Mouse (Mus musculus) layer of hippocampus, adult 2 months (tissue): ENCODE measurements around the gene Slc22a13. TPM values are rescaled to one million over a fixed set of nuclear protein-coding genes. Genes with fewer than 3 reads are reported as not detected.
A peak's percentile ranks its signal among the peaks of the same experiment; 100 is the strongest.
"Not testable (repeated sequence)": the region's sequence is repeated elsewhere in the genome, so short reads cannot be mapped to it uniquely, and the experiment has no call there.

Experiments
- DNase-seq, 2 experiments: peaks; one replicate each; pipeline ENCODE4 v3.0.0; 2022; ENCODE audit warnings: low spot score in 2 of 2
- H3K27ac ChIP-seq: fragments of 200-600 bp; 2 replicates; pipeline ENCODE4 v1.8.1; 2022
- H3K4me3 ChIP-seq: fragments of 200-600 bp; 2 replicates; pipeline ENCODE4 v1.8.1; 2022; ENCODE audit warnings: mild to moderate bottlenecking
- CTCF ChIP-seq: fragments of 200-600 bp; conservative IDR thresholded peaks from 2 replicates; pipeline ENCODE4 v1.8.1; 2022; ENCODE audit warnings: antibody characterized with exemption, mild to moderate bottlenecking, moderate library complexity
- total RNA-seq, 2 experiments: library from RNA; stranded (reverse); gene quantifications; 2 replicates each; pipeline ENCODE4 v1.2.3; 2021

The Slc22a13 gene
- total RNA-seq, 2 experiments from 2014 or later, result not detected

- no peak for DNase-seq
- no peak for TF ChIP-seq CTCF
- no peak overlapping the region for H3K4me3 ChIP-seq
- H3K27ac ChIP-seq, result no peak overlapping the region
Observed at GRCm38 (mm10) chr9:119220249-119220648, 11.4 kb upstream of the Slc22a13 start.

- no peak for TF ChIP-seq CTCF
Observed at GRCm38 (mm10) chr9:119219667-119220066, 10.8 kb upstream of the Slc22a13 start.

GRCm38 (mm10) chr9:119215341-119215740, 6.4 kb upstream of the Slc22a13 start:
- not testable (repeated sequence) for DNase-seq, H3K27ac ChIP-seq, H3K4me3 ChIP-seq

More at GRCm38 (mm10) chr9:119219667-119220066, 10.8 kb upstream of the Slc22a13 start:
- no peak overlapping the region for H3K4me3 ChIP-seq
- no peak for DNase-seq
- no peak overlapping the region for H3K27ac ChIP-seq

GRCm38 (mm10) chr9:119214601-119215000, 5.7 kb upstream of the Slc22a13 start:
- no peak for TF ChIP-seq CTCF
- Histone ChIP-seq H3K4me3 (no peak overlapping the region), H3K27ac (no peak overlapping the region)
- no peak for DNase-seq

GRCm38 (mm10) chr9:119212996-119213395, 4.1 kb upstream of the Slc22a13 start:
- H3K4me3 ChIP-seq, result no peak overlapping the region
- TF ChIP-seq CTCF, result no peak
- no peak for DNase-seq
- no peak overlapping the region for H3K27ac ChIP-seq

GRCm38 (mm10) chr9:119207113-119207512, 1.8 kb downstream of the Slc22a13 start:
- no peak for TF ChIP-seq CTCF
- H3K4me3 ChIP-seq, result no peak overlapping the region
- DNase-seq, result no peak
- H3K27ac ChIP-seq, result no peak overlapping the region

GRCm38 (mm10) chr9:119206666-119207065, 2.2 kb downstream of the Slc22a13 start:
- Histone ChIP-seq H3K4me3 (no peak overlapping the region), H3K27ac (no peak overlapping the region)
- TF ChIP-seq CTCF, result no peak
- DNase-seq, result no peak

- H3K27ac ChIP-seq, result no peak overlapping the region
- H3K4me3 ChIP-seq, result no peak overlapping the region
- no peak for DNase-seq
- TF ChIP-seq CTCF, result no peak
Observed at GRCm38 (mm10) chr9:119205756-119206155, 3.1 kb downstream of the Slc22a13 start.

- no peak for TF ChIP-seq CTCF
- no peak overlapping the region for H3K4me3 ChIP-seq
- no peak overlapping the region for H3K27ac ChIP-seq
- DNase-seq, result no peak
Observed at GRCm38 (mm10) chr9:119203617-119204016, 5.3 kb downstream of the Slc22a13 start.

- no peak for DNase-seq
- Histone ChIP-seq H3K27ac (no peak overlapping the region), H3K4me3 (no peak overlapping the region)
- TF ChIP-seq CTCF, result no peak
Observed at GRCm38 (mm10) chr9:119201653-119202052, 7.2 kb downstream of the Slc22a13 start.

- Histone ChIP-seq H3K4me3 (no peak overlapping the region), H3K27ac (no peak overlapping the region)
- no peak for TF ChIP-seq CTCF
- no peak for DNase-seq
Observed at GRCm38 (mm10) chr9:119199151-119199861, 9.6 kb downstream of the Slc22a13 start.

GRCm38 (mm10) chr9:119192202-119192990, 16.5 kb downstream of the Slc22a13 start:
- peak; percentile 71 for TF ChIP-seq CTCF
- Histone ChIP-seq H3K4me3 (no peak overlapping the region), H3K27ac (no peak overlapping the region)
- peak in 1 of 2 experiments; percentile 29 for DNase-seq

- Histone ChIP-seq H3K27ac (no peak overlapping the region), H3K4me3 (no peak overlapping the region)
- no peak for DNase-seq
- TF ChIP-seq CTCF, result no peak
Observed at GRCm38 (mm10) chr9:119181241-119181728, 27.6 kb downstream of the Slc22a13 start.

GRCm38 (mm10) chr9:119179292-119179691, 29.6 kb downstream of the Slc22a13 start:
- no peak for DNase-seq
- TF ChIP-seq CTCF, result no peak
- H3K27ac ChIP-seq, result no peak overlapping the region
- H3K4me3 ChIP-seq, result no peak overlapping the region
